Mouse (Mus musculus): ENCODE results near the gene Isl2.

- TF ChIP-seq CTCF (conservative IDR thresholded peaks at IDR 0.05; ENCODE audit: insufficient read depth, insufficient read length, low read depth, low read length) (no peak), POLR2A (IDR thresholded peaks at IDR 0.05; ENCODE audit: low read depth, low read length) (no peak)
Observed at GRCm38 (mm10) chr9:55554986-55555385, 16.5 kb downstream of the Isl2 start.
